Mouse (Mus musculus): Measurements from ENCODE around the gene Arl6ip1. TPM values are rescaled to one million over a fixed set of nuclear protein-coding genes. Genes with fewer than 3 reads are reported as not detected.

The Arl6ip1 gene
- polyA plus RNA-seq, 1 experiment from 2014 or later, result 480 TPM

DNA sequence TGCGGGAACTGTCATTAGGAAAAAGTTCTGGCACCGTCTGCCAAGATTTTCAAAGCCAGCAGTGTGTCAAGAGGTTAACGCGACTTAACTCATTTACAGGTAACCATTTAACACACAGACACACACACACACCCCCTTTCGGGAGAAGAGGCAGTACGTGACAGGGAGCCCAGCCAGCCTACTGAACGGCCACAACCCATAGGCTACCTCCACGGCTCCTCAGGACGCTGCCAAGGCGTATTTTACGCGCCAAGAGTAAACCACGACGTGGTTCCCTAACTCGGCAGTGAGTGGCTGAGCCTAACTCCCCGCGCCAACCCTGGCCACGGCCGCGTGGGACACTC lies 14.0 kb downstream of the Arl6ip1 start:
- no peaks in the 10 kb centered on the region for H3K27me3 ChIP-seq
- H3K9me3 ChIP-seq, result no peaks in the 10 kb centered on the region
- H3K36me3 ChIP-seq, result peaks cover 70% of the 10 kb centered on the region
- peak overlapping the region; percentile 84 for H3K27ac ChIP-seq (replicated peaks)
- peak overlapping the region; percentile 99 for H3K4me2 ChIP-seq
- H3K4me1 ChIP-seq (replicated peaks), result peaks cover 56% of the 10 kb centered on the region
- ATAC-seq (ENCODE audit: low read depth), result peak; percentile 58
- WGBS, result under 1% methylated on average over 20 of the region's 20 CpGs
- H3K4me3 ChIP-seq, result peak overlapping the region; percentile 83
- H3K9ac ChIP-seq, result peak overlapping the region; percentile 94

DNA sequence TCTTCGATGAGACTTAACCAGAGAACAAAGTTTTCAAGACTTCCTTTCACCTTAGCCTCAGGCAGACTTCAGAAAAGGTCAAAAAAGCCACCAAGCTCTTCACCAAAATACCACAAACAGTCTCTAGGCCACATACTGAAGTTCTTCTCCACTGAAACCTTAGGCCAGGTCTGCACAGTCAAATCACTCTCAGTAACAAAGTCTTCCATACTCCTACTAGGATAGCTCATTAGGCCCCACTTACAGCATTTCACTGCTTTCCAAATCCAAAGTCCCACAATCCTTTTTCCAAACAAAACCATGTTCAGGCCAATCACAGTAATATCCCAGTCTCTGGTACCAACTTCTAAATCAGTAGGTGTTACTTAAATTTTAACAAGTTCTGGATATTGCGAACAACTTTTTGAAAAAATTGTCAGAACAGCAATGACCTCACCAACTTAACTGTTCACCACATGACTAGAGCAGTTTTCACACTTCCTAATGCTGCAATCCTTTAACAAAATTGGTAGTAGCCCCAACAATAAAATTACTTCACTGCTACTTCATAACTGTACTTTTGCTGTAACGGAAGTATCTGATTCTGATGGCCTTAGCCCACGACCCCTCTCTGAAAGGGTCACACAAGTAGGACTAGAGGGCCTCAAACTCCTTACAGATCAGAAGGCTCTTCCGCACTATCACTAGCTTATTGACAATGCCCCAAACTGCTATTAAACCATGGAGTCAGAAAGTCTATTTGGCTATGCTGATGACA lies 15.7 kb downstream of the Arl6ip1 start:
- 70% methylated on average over 5 of the region's 5 CpGs for WGBS
- Histone ChIP-seq H3K4me2 (peak overlapping the region; percentile 99), H3K9me3 (no peaks in the 10 kb centered on the region), H3K27ac (replicated peaks) (no peak overlapping the region), H3K4me3 (peak overlapping the region; percentile 83), H3K27me3 (no peaks in the 10 kb centered on the region), H3K36me3 (peaks cover 70% of the 10 kb centered on the region), H3K9ac (peak overlapping the region; percentile 94), H3K4me1 (replicated peaks) (peaks cover 61% of the 10 kb centered on the region)
- ATAC-seq (ENCODE audit: low read depth), result no peak

DNA sequence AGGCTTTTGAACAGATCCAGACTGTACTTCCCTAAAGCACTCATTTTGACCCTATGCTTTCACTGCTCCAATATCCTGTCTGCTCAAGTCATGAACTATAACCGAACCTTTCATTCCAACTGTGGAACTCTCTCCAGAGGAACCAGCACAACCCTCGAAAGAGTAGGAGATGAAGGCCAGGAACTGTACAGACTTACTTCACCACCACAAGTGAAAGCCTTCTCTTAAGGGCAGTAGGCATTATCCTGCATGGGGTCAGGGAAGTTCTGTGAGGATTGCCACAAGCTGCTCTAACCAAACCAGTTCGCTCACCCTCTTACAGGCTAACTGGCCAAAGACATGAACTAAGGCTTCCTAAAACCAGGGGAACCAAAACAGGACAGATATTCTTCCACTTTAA lies 18.3 kb downstream of the Arl6ip1 start:
- Histone ChIP-seq H3K4me2 (peak overlapping the region; percentile 99), H3K4me3 (peak overlapping the region; percentile 2; the same call in 1 of the 2 replicates), H3K9me3 (no peaks in the 10 kb centered on the region), H3K27me3 (no peaks in the 10 kb centered on the region), H3K9ac (no peak overlapping the region), H3K4me1 (replicated peaks) (peaks cover 53% of the 10 kb centered on the region), H3K36me3 (peaks cover 86% of the 10 kb centered on the region), H3K27ac (replicated peaks) (no peak overlapping the region)
- no peak for ATAC-seq (ENCODE audit: low read depth)
- WGBS, result 84% methylated on average over 3 of the region's 3 CpGs

DNA sequence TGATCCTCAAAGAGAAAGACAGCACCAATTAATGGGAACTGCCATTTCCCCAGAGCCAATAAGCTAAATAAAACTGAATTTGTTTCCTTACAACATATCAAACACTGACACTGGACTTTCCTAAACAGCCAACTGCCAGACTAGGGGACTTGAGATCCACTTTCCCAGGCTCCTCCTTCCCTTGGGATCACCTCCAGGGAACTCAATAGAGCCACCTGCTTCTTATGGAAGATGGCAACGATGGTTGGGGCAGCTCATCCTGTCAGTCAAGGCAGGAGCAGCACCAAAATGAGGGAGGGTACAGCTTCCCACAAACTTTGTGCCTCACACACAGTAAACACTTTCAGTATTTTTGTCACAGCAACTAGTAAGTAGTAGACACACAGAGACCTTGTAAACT lies 21.8 kb downstream of the Arl6ip1 start:
- no peak overlapping the region for H3K4me2 ChIP-seq
- peaks cover 26% of the 10 kb centered on the region for H3K4me1 ChIP-seq (replicated peaks)
- peaks cover 84% of the 10 kb centered on the region for H3K36me3 ChIP-seq
- H3K27ac ChIP-seq (replicated peaks), result no peak overlapping the region
- WGBS, result 60% methylated on average over 1 of the region's 1 CpGs
- H3K9ac ChIP-seq, result no peak overlapping the region
- no peaks in the 10 kb centered on the region for H3K9me3 ChIP-seq
- no peaks in the 10 kb centered on the region for H3K27me3 ChIP-seq
- ATAC-seq (ENCODE audit: low read depth), result no peak
- H3K4me3 ChIP-seq, result no peak overlapping the region

DNA sequence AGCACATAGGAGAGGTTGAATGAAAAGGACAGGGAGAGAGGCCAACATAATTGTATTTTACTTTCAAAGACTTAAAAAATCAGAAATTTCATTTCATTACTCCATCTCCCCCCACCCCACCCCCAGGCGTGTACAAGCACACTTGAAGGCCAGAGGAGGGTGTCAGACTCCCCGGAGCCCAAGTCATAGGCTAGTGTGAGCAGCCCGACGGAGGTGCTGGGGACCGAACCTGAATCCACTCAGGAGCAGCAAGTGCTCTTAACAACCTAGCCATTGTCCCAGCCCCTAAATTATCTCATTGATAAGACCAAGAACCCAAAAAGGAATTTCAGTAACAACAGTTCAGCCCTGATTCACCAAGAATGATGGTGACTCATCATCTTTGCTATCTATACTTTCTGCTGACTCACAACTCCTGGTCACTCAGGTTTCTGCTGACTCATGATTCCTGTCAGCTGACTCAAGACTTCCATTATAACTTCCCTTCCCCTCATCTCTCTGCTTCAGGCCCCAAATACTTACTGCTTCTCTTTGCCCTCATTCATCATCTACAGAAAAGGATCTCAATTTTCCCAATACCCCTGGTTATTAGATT lies 24.9 kb downstream of the Arl6ip1 start:
- ATAC-seq (ENCODE audit: low read depth), result no peak
- H3K9ac ChIP-seq, result no peak overlapping the region
- H3K36me3 ChIP-seq, result peaks cover 53% of the 10 kb centered on the region
- H3K4me2 ChIP-seq, result no peak overlapping the region
- H3K4me1 ChIP-seq (replicated peaks), result no peaks in the 10 kb centered on the region
- no peak overlapping the region for H3K27ac ChIP-seq (replicated peaks)
- H3K9me3 ChIP-seq, result no peaks in the 10 kb centered on the region
- WGBS, result 79% methylated on average over 5 of the region's 5 CpGs
- no peak overlapping the region for H3K4me3 ChIP-seq
- no peaks in the 10 kb centered on the region for H3K27me3 ChIP-seq

DNA sequence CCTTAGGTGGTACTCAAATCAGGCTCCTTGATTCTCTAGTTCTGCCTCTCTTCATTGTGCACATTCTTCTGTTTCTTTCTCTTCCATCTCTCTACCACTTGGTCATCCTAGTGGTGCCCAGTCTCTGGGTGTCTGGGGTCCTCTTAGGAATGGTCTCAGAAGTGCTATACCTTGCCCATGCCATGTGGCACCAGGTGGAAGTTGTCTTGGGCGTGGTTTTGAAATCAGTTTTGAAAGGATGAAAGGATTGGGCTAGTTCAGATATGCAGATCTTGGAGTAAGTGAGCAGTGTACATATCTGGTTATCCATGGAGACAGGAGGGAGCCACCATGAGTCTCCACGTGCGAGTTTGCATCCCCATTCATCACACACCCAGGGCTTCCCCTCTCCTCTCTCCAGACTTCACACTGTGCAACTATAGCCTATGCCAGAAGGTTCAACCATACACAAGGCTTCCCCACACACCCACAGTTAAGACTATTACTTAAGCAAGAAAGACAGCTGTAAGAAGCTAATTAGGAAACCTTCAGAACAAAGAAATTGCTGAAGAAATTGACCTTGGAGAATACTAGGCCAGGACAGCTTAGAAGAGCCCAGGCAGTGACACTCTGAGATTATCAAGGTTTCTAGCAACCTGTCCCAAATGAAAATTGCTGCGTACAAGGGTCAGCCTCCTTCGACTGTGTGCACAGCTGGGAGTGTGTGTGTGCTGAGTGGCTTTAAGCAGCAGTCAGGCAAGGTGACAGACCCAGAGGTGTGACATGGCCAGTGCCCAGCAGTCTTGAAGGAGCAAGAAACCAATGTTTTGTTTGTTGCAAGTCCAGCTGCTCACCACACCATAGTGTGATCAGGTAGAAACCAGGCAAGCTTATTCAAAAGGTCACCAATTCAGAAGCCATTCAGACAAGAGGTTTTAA lies 25.7 kb downstream of the Arl6ip1 start:
- Histone ChIP-seq H3K4me1 (replicated peaks) (no peaks in the 10 kb centered on the region), H3K27me3 (no peaks in the 10 kb centered on the region), H3K4me3 (no peak overlapping the region), H3K9me3 (no peaks in the 10 kb centered on the region), H3K9ac (no peak overlapping the region), H3K4me2 (no peak overlapping the region), H3K27ac (replicated peaks) (no peak overlapping the region), H3K36me3 (peaks cover 45% of the 10 kb centered on the region)
- ATAC-seq (ENCODE audit: low read depth), result no peak
- 42% methylated on average over 5 of the region's 5 CpGs for WGBS

DNA sequence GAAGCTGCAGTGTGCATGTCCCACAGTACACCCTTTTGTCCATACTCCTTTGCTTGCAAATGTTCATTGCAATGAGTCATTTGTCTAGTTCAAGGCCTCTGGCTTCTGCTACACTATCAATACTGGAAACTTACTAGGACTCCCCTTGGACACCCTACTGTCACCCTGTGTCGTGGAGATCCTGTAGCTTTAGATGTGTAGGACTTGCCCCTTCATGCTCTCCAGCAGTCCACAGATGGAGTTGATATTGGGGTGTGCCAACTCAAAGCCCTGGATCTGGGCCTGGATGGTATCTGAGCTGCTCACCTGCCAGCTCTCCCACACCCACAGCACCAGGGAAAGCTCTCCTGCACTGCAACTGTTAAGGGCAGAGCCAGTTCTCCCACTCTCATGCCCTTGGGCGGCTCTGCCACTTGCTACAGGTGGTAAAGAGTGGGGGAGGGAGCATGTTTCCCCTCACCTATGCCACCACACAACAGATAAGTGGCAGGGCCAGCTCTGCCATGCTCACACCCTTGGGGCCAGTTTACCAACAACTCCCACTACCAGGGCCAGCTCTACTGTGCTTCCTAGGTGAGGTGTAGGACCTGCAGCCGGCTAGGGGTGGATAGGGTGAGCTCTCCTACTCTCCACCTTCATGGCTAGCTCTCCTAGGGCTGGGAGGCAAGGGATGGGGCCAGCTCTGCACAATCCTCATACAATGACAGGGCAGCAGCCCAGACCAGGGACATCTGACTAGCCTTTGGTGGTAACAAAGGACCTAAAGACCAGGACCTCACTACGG lies 26.6 kb downstream of the Arl6ip1 start:
- peak; percentile 48 for ATAC-seq (ENCODE audit: low read depth)
- 46% methylated on average over 4 of the region's 4 CpGs for WGBS

DNA sequence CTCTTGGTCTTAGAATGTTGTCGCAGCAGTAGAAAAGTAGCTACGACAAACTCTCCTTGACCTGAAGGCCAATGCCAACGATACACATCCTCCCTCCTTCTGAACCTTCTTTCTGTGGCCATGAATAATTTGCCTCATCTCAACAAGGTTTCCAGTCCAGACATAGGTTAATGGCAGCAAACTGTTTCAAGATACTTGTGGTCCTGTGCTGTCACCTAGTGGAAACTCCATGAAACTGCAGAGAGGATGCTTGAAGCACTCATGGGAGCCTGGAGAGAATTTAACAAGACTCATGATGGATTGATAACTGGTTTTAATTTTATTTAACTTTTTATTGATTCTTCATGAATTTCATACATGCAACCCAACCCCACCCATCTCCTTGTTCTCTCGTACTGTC lies 27.2 kb downstream of the Arl6ip1 start:
- no peak overlapping the region for H3K4me2 ChIP-seq
- H3K36me3 ChIP-seq, result peaks cover 30% of the 10 kb centered on the region
- no peaks in the 10 kb centered on the region for H3K9me3 ChIP-seq
- H3K27ac ChIP-seq (replicated peaks), result no peak overlapping the region
- H3K27me3 ChIP-seq, result no peaks in the 10 kb centered on the region
- H3K4me1 ChIP-seq (replicated peaks), result no peaks in the 10 kb centered on the region
- ATAC-seq (ENCODE audit: low read depth), result peak; percentile 13; the same call in 1 of the 2 replicates
- H3K4me3 ChIP-seq, result no peak overlapping the region
- 42% methylated on average over 4 of the region's 4 CpGs for WGBS
- H3K9ac ChIP-seq, result no peak overlapping the region

More for the DNA sequence above, 26.6 kb downstream of the Arl6ip1 start:
- Histone ChIP-seq H3K9ac (no peak overlapping the region), H3K4me1 (replicated peaks) (no peaks in the 10 kb centered on the region), H3K9me3 (no peaks in the 10 kb centered on the region), H3K36me3 (peaks cover 36% of the 10 kb centered on the region), H3K27ac (replicated peaks) (no peak overlapping the region), H3K4me2 (no peak overlapping the region), H3K27me3 (no peaks in the 10 kb centered on the region), H3K4me3 (no peak overlapping the region)

DNA sequence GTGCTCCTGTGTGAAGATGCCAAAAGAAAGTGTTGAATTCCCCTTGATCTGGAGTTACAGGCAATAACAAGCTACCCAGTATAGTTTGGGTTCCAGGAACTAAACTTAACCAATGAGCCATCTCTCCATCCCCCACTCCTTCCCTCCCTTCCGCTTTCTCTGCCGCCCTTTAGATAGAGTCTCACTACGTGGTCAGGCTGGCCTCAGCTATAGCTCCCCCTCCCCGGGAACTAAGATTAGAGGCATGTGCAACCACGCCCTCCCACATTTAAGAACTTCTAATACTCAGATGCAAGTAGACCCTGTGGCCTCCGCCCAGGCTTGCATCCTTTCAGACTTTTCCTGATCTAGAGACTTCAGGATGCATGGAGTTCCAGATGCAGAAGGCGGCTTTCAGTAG lies 31.8 kb downstream of the Arl6ip1 start:
- no peaks in the 10 kb centered on the region for H3K4me1 ChIP-seq (replicated peaks)
- ATAC-seq (ENCODE audit: low read depth), result no peak
- no peak overlapping the region for H3K27ac ChIP-seq (replicated peaks)
- WGBS, result 82% methylated on average over 7 of the region's 7 CpGs
- H3K4me2 ChIP-seq, result no peak overlapping the region
- H3K36me3 ChIP-seq, result no peaks in the 10 kb centered on the region
- no peaks in the 10 kb centered on the region for H3K27me3 ChIP-seq
- no peaks in the 10 kb centered on the region for H3K9me3 ChIP-seq
- H3K4me3 ChIP-seq, result no peak overlapping the region
- no peak overlapping the region for H3K9ac ChIP-seq

DNA sequence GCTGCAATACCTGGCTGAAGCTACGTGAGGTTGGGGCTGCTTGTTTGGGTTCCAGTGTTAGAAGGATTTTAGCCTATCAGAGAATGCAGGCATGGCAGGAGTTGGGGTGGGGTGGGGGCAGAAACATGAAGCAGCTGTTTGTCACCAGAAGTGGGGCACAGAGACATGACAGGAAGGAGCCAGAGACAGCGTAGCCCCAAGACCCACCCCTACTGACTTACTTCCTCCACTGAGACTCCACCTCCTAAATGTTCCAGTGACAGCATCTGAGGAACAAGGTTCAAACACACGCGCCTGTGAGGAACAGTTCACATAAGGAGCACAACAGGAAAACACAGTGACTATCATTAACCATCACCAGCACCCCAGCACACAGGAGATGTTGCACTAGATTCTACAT lies 49.5 kb downstream of the Arl6ip1 start:
- no peaks in the 10 kb centered on the region for H3K27me3 ChIP-seq
- no peaks in the 10 kb centered on the region for H3K4me1 ChIP-seq (replicated peaks)
- no peak overlapping the region for H3K27ac ChIP-seq (replicated peaks)
- ATAC-seq (ENCODE audit: low read depth), result no peak
- no peak overlapping the region for H3K4me3 ChIP-seq
- WGBS, result 86% methylated on average over 4 of the region's 4 CpGs
- no peak overlapping the region for H3K9ac ChIP-seq
- no peaks in the 10 kb centered on the region for H3K36me3 ChIP-seq
- no peaks in the 10 kb centered on the region for H3K9me3 ChIP-seq
- no peak overlapping the region for H3K4me2 ChIP-seq

DNA sequence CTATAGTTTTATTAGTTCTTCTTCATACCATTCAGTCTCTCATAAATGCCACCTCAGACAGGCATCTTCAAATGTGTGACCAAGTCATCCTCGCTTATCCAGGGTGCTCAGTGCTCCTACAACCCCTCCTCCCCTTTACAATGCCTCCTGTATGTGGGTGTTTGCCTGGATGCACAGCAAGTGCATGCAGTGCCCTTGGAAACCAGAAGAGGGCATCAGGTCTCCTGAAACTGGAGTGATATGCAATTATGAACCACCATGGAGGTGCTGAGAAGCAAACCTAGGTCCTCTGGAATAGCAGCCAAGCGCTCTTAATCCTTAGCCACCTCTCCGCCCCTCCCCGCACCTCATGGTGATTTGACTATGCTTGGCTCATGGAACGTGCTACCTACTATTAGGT lies 50.4 kb downstream of the Arl6ip1 start:
- no peaks in the 10 kb centered on the region for H3K9me3 ChIP-seq
- no peaks in the 10 kb centered on the region for H3K4me1 ChIP-seq (replicated peaks)
- no peak overlapping the region for H3K4me2 ChIP-seq
- no peak overlapping the region for H3K27ac ChIP-seq (replicated peaks)
- no peak overlapping the region for H3K4me3 ChIP-seq
- H3K9ac ChIP-seq, result no peak overlapping the region
- no peaks in the 10 kb centered on the region for H3K36me3 ChIP-seq
- H3K27me3 ChIP-seq, result no peaks in the 10 kb centered on the region
- no peak for ATAC-seq (ENCODE audit: low read depth)
- 88% methylated on average over 5 of the region's 5 CpGs for WGBS
